Mouse (Mus musculus) naive thymus-derived CD4-positive, alpha-beta T cell, adult 2 months (primary cell): Measurements from ENCODE around the gene Speer4d.
"Not testable (repeated sequence)": the region's sequence is repeated elsewhere in the genome, so short reads cannot be mapped to it uniquely, and the experiment has no call there.

Experiments
- DNase-seq: peaks from one replicate; pipeline ENCODE4 v3.0.0-alpha.2; 2011; ENCODE audit warnings: low read depth

Speer4d gene

GRCm38 (mm10) chr5:15670789-15671188, 51.9 kb downstream of the Speer4d start:
- DNase-seq, result not testable (repeated sequence)
